Mouse (Mus musculus) liver, adult 2 months (tissue): ENCODE data around the gene Cisd2. TPM values are rescaled to one million over a fixed set of nuclear protein-coding genes. Genes with fewer than 3 reads are reported as not detected.

ENCODE experiments used
- DNase-seq: peaks from one replicate; pipeline ENCODE4 v3.0.0-alpha.2; 2011; ENCODE audit warnings: low read depth, low spot score; ENCODE audit errors: extremely low read depth
- H3K27ac ChIP-seq: fragments of 200-500 bp; replicated peaks from 2 replicates; pipeline ENCODE4 v1.5.1; 2012; ENCODE audit warnings: low read depth, mild to moderate bottlenecking, control low read depth, inconsistent platforms, low read length; ENCODE audit not compliant: insufficient read depth
- H3K27me3 ChIP-seq: fragments of 200-500 bp; 2 replicates; pipeline ENCODE4 v1.6.1; 2012; ENCODE audit warnings: mild to moderate bottlenecking, moderate library complexity, low read length, inconsistent platforms; ENCODE audit not compliant: control insufficient read depth, insufficient read depth
- H3K36me3 ChIP-seq: fragments of 200-500 bp; 2 replicates; pipeline ENCODE4 v1.6.1; 2012; ENCODE audit warnings: low read length, inconsistent platforms; ENCODE audit not compliant: control insufficient read depth, insufficient read depth
- H3K4me1 ChIP-seq: fragments of 200-500 bp; 2 replicates; pipeline ENCODE4 v1.6.1; 2011; ENCODE audit warnings: low read length; ENCODE audit not compliant: control insufficient read depth, insufficient read depth
- H3K4me3 ChIP-seq: fragments of 200-500 bp; 2 replicates; pipeline ENCODE4 v1.5.1; 2011; ENCODE audit warnings: low read depth, mild to moderate bottlenecking, control low read depth, low read length, moderate library complexity; ENCODE audit not compliant: insufficient read depth
- H3K79me2 ChIP-seq: fragments of 200-500 bp; 2 replicates; pipeline ENCODE4 v1.6.1; 2012; ENCODE audit warnings: inconsistent platforms, mild to moderate bottlenecking, low read length, moderate library complexity; ENCODE audit not compliant: control insufficient read depth, insufficient read depth
- H3K9ac ChIP-seq: fragments of 200-500 bp; 2 replicates; pipeline ENCODE4 v1.6.1; 2012; ENCODE audit warnings: low read depth, mild to moderate bottlenecking, control low read depth, inconsistent platforms, low read length
- CTCF ChIP-seq: fragments of 200-500 bp; IDR thresholded peaks from 2 replicates; pipeline ENCODE4 v1.5.1; 2011; ENCODE audit warnings: low read depth, low read length, control low read depth
- POLR2A ChIP-seq: fragments of 200-500 bp; IDR thresholded peaks from 2 replicates; pipeline ENCODE4 v1.6.1; 2011; ENCODE audit warnings: low read length, control low read depth; ENCODE audit not compliant: insufficient read depth; ENCODE audit errors: extremely low read depth
- WGBS: fragments of 180-500 bp; shearing (Covaris S2); methylation state at CpG from one replicate; pipeline ENCODE4 v1.1.7; 2018; 5-methylcytosine and 5-hydroxymethylcytosine counted together
- polyA plus RNA-seq: library from polyadenylated mRNA; depleted of rRNA; stranded (reverse); fragments of >200 nt; gene quantifications from 2 replicates; pipeline ENCODE4 v1.2.3, GENCODE M21; 2012
- total RNA-seq: library from RNA; depleted of rRNA; stranded (reverse); fragments of >200 nt; gene quantifications from 2 replicates; pipeline ENCODE4 v1.2.3, GENCODE M21; 2014

Cisd2 gene
- total and polyA plus RNA-seq, 2 experiments, result 17.4 to 19.2 TPM

DNA sequence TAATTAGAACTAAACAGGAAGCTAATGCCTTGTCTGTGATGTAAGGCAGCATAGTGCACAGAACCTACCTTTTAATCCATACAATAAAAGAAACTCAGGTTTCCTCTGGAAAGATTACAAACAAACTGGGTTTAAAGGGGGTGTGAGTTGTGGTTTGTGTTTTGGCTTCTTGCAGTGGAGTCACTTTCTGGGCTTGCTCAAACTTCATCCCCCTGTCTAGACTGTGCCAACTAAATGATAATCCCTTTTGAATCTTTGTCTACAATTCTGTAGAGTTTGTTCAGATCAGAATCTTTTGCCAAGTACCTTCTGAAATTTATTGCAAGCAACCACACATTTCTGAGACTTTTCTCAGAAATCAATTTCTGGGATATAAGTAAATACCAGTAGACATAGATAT, 21.2 kb upstream of the Cisd2 start:
- Histone ChIP-seq H3K27ac (no peak overlapping the region), H3K4me1 (peaks cover 12% of the 10 kb centered on the region), H3K27me3 (no peaks in the 10 kb centered on the region), H3K36me3 (peaks cover 25% of the 10 kb centered on the region), H3K4me3 (no peak overlapping the region), H3K79me2 (peaks cover 5% of the 10 kb centered on the region; the same call in 1 of the 2 replicates), H3K9ac (no peak overlapping the region)
- TF ChIP-seq CTCF (no peak), POLR2A (no peak)
- DNase-seq, result no peak

DNA sequence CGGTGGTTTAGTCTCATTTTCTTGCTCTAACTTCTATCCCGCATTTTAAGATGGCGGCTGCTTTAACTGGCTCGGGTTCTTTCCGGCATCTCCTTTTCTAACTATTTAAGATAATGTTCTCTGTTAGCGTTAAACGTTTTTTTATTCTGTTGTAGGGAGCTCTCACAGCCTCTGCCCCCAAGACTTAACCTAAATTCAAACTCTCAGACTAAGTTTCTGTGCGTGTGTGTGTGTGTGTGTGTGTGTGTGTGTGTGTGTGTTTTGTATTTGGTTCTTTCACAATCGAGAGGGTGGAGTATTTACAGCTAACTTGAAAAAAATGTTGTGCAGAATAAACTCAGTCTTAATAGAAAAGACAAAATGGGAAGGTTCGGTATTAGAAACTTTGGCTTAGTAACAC, 16.9 kb upstream of the Cisd2 start:
- under 1% methylated on average over 10 of the region's 10 CpGs for whole genome bisulfite sequencing
- TF ChIP-seq POLR2A (no peak), CTCF (no peak)
- DNase-seq, result peak; percentile 74
- Histone ChIP-seq H3K27ac (peak overlapping the region; percentile 99), H3K36me3 (peaks cover 12% of the 10 kb centered on the region), H3K9ac (peak overlapping the region; percentile 24; the same call in 1 of the 2 replicates), H3K4me1 (peaks cover 8% of the 10 kb centered on the region), H3K4me3 (peak overlapping the region; percentile 94), H3K27me3 (no peaks in the 10 kb centered on the region), H3K79me2 (peaks cover 8% of the 10 kb centered on the region; the same call in 1 of the 2 replicates)

GRCm38 (mm10) chr3:135440221-135440620, 16.5 kb upstream of the Cisd2 start:
- H3K27ac ChIP-seq, result peak overlapping the region; percentile 99
- 2% methylated on average over 7 of the region's 7 CpGs for WGBS
- H3K4me3 ChIP-seq, result peak overlapping the region; percentile 94
- peak overlapping the region; percentile 98 for H3K9ac ChIP-seq
- peak; percentile 71 for DNase-seq
- peaks cover 8% of the 10 kb centered on the region for H3K4me1 ChIP-seq
- TF ChIP-seq POLR2A, result no peak
- TF ChIP-seq CTCF, result no peak
- H3K79me2 ChIP-seq, result peaks cover 8% of the 10 kb centered on the region; the same call in 1 of the 2 replicates
- H3K36me3 ChIP-seq, result peaks cover 12% of the 10 kb centered on the region
- H3K27me3 ChIP-seq, result no peaks in the 10 kb centered on the region

- peak overlapping the region; percentile 99 for H3K27ac ChIP-seq
- no peak for TF ChIP-seq CTCF
- no peak for DNase-seq
- peaks cover 8% of the 10 kb centered on the region; the same call in 1 of the 2 replicates for H3K79me2 ChIP-seq
- H3K9ac ChIP-seq, result peak overlapping the region; percentile 98
- peaks cover 8% of the 10 kb centered on the region for H3K4me1 ChIP-seq
- H3K4me3 ChIP-seq, result peak overlapping the region; percentile 94
- WGBS, result under 1% methylated on average over 15 of the region's 15 CpGs
- peaks cover 9% of the 10 kb centered on the region for H3K36me3 ChIP-seq
- no peaks in the 10 kb centered on the region for H3K27me3 ChIP-seq
Observed at GRCm38 (mm10) chr3:135439651-135440050, 15.9 kb upstream of the Cisd2 start.

GRCm38 (mm10) chr3:135438913-135439531, 15.3 kb upstream of the Cisd2 start:
- TF ChIP-seq POLR2A (peak; percentile 71), CTCF (no peak)
- peak overlapping the region; percentile 98 for H3K9ac ChIP-seq
- WGBS, result 3% methylated on average over 57 of the region's 76 CpGs
- H3K36me3 ChIP-seq, result peaks cover 9% of the 10 kb centered on the region
- H3K4me1 ChIP-seq, result peaks cover 6% of the 10 kb centered on the region
- H3K27ac ChIP-seq, result peak overlapping the region; percentile 99
- H3K4me3 ChIP-seq, result peak overlapping the region; percentile 94
- peak; percentile 83 for DNase-seq
- H3K27me3 ChIP-seq, result no peaks in the 10 kb centered on the region
- H3K79me2 ChIP-seq, result peaks cover 8% of the 10 kb centered on the region; the same call in 1 of the 2 replicates

DNA sequence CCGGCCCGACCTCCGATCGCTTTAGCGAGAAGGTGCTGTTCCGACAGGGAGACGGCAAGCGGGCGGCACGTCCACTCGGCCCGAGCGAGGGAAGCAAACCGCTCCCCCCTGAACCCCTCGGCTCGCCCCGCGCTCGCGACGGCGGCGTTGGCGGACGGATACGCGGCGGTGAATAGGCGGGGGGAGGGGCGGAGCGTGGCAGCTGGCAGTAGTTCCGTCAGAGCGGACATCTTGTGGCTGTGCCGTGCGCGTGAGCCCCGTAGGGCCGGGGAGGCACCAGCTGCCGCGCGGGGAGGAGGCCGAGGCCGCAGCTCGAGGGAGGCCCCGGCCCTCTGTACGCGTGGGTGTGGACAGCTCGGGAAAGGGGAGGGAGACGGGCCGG, 14.8 kb upstream of the Cisd2 start:
- Histone ChIP-seq H3K79me2 (peaks cover 8% of the 10 kb centered on the region; the same call in 1 of the 2 replicates), H3K27ac (peak overlapping the region; percentile 99), H3K4me3 (peak overlapping the region; percentile 94), H3K9ac (peak overlapping the region; percentile 98), H3K36me3 (peaks cover 6% of the 10 kb centered on the region), H3K27me3 (no peaks in the 10 kb centered on the region), H3K4me1 (peaks cover 4% of the 10 kb centered on the region)
- WGBS, result under 1% methylated on average over 46 of the region's 50 CpGs
- TF ChIP-seq POLR2A (peak; percentile 81), CTCF (no peak)
- no peak for DNase-seq
